Mouse (Mus musculus) layer of hippocampus, adult 18-20 months (tissue): Measurements from ENCODE around the gene G3bp2. TPM values are rescaled to one million over a fixed set of nuclear protein-coding genes. Genes with fewer than 3 reads are reported as not detected.
"Not testable (repeated sequence)": the region's sequence is repeated elsewhere in the genome, so short reads cannot be mapped to it uniquely, and the experiment has no call there.

Experiments used
- DNase-seq, 2 experiments: peaks; one replicate each; pipeline ENCODE4 v3.0.0; 2022; ENCODE audit warnings: low spot score in 2 of 2
- long read RNA-seq: library from polyadenylated mRNA; stranded (forward); transcript quantifications from one replicate; pipeline ENCODE4 v2.0.0, GENCODE M21; 2021
- total RNA-seq, 2 experiments: library from RNA; stranded (reverse); gene quantifications; 2 replicates each; pipeline ENCODE4 v1.2.3; 2021

Gene G3bp2
- total RNA-seq, result 100 to 1,000 TPM; 237 to 252 TPM
- long read RNA-seq, full-length matches to known transcripts, result 379 of 496 reads
- long read RNA-seq, partial matches to known transcripts, result 65 of 496 reads
- long read RNA-seq, other reads (novel, unspliced or antisense), result 52 of 496 reads

DNA sequence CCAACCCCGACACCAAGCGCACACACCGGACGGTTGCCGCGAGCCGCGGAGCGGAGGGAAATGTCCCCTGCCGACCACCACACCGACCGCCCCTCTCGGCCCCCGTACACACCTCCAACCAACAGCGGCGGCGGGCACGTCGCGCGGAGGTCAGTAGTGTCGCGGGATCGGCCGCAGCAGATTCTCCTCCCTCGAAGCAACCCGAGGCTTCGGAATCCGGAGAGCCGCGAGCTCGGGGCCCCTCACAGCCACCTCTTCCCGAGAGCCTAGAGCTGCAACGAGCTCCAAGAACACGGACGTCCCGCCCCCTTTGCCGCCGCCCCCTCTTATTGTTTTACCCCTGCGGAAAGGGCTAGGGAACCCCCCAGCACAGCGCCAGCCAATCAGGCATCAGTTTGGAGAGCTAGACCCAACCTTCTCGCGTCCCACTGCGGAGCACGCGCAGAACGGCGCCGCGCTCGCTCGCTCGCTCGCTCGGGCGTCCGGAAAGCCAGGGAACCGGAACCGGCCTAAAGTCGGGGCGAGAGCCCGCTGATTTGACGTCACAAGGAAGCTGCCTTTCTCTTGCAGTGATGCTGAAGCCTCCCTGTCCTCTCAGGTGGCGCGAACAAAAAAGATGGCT is at the start of gene G3bp2:
Gene G3bp2 (minus strand): TSS at position 303 of the 622 bp plus-strand sequence.
- DNase-seq, result peak; percentile 94 to 98

DNA sequence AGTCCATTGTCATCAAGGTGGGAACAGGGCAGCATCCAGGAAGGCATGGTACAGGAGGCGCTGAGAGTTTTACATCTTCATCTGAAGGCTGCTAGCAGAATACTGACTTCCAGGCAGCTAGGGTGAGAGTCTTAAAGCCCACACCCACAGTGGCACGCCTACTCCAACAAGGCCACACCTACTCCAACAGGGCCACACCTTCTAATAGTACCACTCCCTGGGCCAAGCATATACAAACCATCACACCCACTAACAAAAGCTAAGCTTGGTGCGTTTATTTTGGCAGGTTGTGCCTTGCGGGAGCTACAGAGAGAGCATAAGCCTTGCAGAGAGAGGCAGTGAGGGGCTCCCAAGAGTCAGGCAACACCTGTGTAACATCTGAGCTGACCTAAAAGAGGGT is 49.5 kb upstream of the G3bp2 start:
- DNase-seq, result not testable (repeated sequence)

DNA sequence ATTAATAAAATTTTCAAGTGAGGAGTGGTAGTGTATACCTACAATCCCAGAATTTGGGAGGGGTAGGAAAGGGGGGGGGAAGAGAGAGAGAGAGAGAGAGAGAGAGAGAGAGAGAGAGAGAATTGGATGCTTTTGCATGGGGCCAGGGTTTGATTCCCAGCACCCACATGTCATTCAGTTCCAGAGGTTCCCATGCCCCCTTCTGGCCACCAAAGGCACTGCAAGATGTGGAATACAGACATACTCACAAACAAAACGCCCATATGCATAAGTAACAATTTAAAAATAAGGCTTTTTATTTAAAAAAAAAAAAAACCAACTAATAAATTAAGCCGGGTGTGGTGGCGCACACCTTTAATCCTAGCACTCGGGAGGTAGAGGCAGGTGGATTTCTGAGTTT is 48.6 kb upstream of the G3bp2 start:
- no peak for DNase-seq

DNA sequence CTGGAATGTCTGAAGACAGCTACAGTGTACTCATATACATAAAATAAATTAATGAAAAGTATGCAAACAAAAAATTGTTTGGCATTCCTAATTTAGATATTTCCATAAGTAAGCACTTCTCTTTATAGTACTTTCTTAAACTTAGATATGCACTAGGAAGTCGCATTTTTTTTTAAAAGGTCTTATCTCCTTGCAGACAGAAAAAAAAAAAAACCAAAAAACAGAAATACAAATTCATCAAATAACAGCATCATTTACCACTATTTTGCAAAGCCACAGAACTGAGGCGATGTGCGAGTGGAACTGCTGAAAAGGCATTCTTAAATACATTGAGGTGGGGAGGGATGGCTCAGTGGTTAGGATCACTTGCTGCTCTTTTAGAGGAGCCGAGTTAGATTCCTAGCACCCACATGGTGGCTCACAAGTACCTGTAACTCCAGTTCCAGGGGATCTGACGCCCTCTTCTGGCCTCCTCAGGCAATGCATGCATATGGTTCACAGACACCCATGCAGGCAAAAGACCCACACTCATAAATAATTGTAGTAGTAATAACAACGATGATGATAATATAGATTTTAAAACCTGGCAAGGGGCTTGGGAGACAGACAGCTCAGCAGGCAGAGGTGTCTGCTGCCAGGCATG is 46.6 kb upstream of the G3bp2 start:
- DNase-seq, result no peak

DNA sequence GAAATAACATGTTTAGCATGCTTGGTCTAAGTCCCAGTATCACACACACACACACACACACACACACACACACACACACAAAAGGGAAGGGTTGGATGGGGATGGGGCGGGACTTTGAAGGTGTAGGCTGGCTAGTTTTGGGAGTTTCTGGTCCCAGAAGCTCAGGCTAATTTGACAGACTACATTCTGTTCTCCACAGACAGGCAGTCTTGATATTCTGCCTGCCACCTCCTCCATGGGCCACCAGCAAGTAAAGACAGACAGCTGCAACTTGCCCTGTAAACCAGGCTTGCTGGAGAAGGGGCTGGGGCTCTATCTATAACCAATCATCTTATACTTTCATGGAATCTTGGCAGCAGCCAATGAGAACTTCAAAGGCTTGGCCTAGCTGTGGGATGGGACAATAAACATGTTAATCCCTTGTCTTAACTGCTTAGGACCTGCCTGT is 45.8 kb upstream of the G3bp2 start:
- no peak for DNase-seq

DNA sequence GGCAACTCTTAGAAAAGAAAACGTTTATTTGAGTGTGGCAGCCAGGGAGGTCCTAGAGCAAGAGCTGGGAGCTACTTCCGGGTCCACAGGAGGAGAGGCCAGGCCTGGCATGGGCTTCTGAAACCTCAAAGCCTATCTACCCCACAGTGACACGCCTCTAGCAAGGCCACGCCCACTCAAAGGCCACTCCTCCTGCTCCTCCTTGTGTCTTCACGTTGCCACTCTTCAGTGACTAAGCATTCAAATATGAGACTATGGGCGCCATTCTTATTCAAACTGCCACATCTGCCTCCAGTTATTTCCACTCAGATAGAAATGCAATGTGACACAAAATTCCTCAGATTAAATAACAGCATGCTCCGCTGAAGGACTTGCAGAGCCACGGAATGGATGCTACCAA is 45.1 kb upstream of the G3bp2 start:
- no peak for DNase-seq

DNA sequence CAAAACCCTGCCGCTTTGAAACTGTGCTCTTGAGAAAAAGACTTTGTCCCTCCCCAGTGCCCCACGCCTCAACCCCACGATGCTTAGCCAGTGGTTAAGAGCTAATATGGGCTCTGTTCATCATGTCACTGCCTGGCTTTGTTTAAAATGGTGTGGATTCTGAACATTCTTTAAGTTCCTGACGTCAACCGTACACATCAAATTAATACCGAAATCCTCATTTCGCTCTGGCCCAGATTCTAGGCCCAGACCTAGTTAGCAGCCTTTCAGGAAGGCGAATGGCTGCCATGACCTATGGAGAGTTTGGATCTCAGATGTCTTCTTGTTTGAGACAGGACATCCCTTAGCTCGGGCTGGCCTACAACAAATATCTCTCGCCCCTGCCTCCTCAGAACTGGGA is 44.2 kb upstream of the G3bp2 start:
- no peak for DNase-seq

DNA sequence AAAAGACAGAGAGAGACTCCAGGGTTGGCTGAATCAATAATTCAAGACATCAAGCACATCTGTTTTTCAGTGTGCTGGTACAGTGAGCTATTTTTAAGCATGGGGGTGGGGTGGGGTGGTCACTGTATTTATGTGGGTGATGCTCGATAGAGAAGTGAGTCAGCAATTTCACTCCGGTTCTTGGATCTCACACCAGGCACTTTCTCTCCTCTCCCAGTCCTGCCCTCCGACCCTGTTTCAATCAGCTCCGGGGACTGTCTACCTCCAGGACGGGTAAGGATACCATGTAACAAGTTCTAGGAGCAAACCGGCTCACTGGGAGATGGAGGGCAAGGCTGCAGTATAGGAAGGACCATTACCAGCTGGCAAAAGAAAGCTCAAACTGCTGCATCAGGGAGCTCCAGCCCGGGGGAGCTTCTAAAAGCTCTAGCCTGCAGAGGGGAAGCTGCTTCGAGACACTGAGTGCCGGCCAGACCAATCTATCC is 43.7 kb upstream of the G3bp2 start:
- DNase-seq, result no peak

DNA sequence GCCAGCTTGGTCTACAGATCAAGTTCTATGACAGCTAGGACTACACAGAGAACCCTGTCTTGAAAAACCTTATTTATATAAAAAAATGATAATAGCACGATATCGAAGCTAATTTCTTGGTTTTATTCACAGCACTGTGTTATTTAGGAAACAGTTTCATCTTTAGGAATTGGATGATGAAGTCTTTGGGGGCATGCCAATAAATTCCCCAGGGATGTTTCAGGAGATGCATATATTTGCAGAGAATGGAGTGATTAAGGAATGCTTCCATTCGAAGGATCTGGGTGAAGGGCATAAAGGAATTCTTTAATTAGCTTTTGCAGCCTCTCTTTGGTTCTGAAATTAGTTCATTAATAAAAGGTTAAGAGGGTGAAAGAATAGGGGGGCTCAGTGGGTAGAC is 41.9 kb upstream of the G3bp2 start:
- no peak for DNase-seq

DNA sequence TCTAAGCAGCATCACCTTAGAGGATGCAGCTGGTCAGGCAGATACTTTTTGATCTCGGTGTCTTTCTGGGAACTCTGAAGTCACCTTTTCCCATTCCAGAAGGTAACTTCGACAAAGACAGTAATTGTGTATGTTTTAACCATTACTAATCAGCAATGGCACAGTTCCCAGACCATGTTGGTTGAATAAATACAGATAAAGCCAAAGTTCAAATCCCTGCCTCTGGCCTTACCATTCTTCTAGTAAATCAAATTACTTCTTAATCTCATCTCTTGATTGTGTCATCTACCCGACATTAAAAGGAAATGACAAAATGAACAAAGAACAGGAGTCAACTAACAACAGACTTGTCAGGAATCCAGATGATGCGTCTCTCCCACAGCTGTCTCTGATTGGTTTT is 38.1 kb upstream of the G3bp2 start:
- DNase-seq, result no peak

DNA sequence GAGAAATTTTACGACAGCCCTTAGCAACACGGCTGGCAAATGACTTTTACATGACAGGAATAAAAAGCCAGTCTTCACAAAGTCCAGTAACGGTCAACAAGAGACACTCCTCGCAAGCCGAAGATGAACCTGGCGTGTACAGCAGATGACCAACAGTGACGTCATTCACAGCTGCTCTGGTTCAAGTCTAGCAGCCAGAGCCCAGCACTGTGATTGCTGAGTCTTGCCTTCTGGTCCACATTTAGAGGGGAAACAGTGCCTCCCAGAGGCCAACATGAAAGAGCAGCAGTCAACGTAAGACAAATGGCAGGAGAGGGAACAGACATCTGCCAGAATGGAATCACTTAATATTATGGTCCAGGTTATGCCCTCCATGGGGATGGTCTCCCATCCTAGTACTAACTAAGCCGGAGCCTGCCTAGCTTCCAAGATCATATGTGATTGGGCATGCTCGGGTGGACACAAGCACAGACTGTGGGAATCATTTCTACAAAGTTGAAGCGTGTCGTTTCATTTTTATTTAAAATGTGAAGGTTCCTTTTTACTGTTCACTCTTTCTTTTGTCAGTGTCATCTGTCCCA is 34.4 kb upstream of the G3bp2 start:
- peak; percentile 56 to 61 for DNase-seq

DNA sequence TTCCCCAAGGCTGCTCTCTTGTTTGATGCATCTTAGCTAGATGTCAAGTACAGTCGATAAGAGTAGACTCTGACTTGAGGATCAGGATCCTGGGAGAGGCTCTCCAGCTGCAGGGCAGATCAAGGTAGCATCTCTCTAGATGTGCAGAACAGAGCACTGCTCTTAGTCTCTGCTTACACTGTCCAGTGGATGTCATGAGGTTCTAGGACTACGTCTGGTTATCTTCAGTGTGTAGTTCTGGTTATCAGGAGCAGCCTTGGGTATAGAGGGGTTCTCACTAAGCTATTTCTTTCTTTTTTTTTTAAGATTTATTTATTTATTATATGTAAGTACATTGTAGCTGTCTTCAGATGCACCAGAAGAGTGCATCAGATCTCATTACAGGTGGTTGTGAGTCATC is 31.4 kb upstream of the G3bp2 start:
- no peak for DNase-seq

DNA sequence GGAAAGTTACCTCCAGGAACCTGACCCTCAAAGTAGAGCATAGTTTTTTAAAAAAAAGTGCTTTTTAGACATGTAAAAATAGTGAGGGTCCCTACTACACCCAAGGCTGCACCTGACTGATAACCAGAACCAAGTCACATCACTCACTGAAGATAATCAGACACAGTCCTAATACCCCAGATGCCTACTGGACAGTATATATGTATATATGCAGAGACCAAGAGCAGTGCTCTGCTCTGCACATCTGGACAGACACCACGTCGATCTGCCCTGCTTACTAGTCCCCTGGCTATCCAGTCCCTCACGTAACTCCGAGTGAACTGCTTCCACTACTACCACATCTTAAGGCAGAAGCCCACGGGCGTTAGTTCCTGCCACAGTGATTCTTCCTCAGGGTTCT is 30.7 kb upstream of the G3bp2 start:
- no peak for DNase-seq

DNA sequence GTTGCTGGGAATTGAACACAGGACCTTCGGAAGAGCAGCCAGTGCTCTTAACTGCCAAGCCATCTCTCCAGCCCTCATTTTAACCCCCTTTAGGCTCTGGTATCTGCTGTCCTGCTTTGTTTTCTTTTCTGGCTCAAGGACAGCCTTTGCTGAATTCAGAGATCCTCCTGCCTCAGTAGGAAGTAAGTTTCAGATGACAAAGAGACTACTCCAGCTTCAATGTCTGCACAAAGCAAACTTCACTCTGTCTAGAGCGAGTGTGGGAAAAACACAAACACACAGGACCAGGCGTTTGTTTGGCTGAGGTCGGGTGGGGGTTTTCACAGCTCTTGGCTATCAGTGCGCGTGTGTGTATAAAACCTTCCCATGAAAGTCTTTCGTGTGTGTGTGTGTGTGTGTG is 30.0 kb upstream of the G3bp2 start:
- DNase-seq, result no peak

DNA sequence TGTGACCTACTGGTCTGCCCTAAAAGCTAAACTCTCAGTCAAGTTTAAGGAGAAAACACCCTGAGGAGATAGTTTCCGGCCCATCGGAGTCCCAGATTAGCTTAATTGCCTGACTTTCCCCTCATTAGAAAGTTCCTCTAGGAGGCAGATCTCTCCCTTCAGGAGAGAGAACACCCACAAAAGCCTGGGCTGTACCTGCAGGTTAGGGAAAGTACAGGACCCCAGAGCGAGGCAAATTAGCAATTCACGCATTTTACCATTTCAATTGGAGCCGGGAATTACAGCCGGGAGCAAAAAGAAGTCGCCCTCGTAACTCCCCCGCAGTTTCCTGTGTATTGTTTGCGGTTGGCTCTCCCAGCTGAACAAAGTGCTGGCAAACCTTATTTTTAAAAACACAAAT is 29.1 kb upstream of the G3bp2 start:
- no peak for DNase-seq

DNA sequence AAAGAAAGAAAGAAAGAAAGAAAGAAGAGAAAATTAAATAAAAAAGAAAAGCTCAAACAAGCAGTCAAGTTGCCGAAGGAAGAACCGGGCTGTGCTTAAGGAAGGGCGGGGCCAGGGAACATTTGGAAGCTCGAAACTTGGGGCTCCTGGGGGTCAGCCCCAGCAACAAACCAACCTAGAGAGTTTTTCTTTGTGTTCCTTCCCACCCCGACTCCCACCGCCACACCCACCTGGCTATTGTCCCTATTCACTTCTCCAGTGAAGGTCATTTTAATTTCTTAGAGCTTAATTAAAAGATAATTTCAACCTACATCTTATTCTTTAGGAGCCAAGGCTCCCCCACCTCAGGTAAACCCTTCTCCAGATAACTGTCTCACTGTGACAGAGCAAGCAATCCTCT is 28.7 kb upstream of the G3bp2 start:
- no peak for DNase-seq

DNA sequence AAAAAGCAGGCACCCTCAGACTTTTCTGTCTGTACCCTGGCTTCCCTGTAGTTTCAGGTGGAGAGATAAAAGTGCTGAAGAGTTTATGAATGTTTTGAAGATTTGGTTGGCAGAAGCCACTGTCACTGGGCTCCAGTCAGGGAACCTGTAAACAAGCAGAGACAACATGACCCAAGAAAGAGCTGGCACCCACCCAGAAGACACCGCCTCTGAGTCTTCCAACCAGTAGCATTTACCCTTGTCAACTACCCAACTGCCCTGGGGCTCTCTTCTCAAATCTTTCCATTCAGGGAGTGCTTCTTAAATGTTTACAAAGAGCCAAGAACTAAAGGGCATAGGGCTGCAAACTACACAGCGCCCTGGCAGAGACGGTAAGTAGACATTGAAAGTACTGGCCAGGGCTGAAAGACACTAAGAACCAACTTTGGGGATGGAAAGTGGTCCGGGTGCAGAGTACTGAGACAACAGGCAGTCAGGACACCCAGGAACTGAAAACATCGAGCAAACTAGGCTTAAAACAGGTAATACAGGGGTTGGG is 27.4 kb upstream of the G3bp2 start:
- no peak for DNase-seq

DNA sequence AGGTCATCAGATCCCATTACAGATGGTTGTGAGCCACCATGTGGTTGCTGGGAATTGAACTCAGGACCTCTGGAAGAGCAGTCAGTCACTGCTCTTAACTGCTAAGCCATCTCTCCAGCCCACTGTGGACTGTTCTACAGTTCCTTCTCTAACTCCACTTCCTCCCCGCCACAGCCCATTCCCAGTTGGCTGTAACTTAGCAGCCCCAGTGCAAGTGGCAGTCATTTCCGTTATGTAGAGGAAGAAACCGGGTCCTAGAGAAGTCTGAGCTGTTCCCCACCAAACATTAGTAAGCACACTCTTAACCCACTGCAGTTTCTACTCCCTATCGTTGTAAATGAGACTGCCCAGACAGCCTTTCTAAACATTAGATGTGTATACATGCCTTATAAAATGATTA is 23.8 kb upstream of the G3bp2 start:
- no peak for DNase-seq

DNA sequence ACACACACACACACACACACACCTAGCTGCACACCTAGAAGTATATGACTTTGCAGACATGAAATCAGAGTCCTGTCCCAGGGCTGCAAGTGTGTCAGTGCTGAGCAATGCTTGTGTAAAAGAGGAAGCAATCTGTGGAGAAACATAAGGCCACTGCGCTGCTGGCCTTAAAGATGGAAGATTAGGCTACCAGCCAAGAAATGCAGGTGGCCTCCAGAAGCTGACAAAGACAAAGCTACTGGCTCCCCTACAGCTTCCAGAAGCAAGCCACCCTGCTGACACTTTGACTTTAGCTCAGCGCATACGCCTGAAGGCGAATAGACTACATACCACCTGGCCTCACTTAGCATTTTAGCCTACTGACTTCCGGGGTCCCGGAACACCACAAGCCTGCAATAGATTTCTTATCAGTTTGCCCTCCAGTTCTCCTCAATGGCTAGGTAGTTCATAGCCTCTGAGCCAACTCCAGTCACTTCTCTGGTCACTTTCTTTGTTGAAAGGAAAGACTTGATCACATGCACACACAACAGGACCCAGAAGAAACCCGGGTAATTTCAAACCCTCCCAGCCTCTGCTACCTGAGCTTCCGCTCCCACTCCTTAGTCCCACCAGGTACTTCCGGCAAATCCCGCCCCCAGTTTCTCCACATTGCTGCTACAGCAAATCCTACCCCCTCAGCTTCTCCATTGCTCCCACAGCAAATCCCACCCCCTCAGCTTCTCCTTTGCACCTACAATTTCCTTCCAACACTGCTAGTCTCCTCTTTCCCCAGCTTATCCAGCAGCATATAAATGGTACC is 23.0 kb upstream of the G3bp2 start:
- DNase-seq, result peak in 1 of 2 experiments; percentile 28

DNA sequence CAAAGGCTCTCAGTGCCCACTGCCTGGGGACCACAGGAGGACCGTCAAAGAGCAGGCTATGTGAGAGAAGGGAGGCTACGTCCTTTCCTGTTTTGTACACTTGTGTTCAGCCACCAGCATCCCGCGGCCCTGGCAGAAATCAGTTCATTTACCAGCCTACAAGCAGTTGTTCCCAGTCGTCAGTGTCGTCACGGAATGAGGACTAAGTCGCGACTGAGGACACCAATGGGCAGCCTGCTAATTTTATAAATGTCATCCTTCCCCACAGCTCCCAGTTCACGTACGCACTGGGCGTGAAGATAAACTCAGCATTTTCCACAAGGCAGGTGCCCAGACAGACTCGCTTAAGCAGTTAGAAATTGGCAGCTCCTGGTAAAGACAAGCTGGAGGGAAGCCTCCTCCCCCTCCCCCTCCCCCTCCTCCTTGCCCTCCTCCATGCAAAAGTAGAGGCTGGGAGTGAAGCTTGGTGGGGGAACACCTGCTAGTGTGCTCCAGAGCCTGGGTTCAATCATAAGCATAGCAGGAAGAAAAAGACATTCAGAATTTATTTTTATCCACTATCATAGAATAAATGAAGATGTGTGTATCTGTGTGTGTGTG is 20.4 kb upstream of the G3bp2 start:
- no peak for DNase-seq

DNA sequence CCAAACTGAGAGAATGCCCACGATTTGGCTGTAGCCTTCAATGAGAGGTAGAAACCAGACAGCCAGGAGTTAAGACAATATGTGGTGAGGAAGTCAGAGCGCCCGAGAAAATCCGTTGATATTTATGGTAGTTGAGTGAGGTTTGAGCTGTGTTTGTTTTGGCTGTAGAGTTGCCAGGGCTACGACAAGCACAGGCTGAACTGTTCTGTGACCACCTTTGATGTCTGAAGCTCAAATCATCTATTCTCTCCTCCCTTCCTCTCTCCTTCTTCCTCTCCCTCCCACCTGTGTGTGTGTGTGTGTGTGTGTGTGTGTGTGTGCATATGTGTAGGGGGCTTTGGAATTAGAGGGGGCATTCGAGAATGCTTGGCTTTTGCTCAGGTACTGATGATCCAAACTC is 19.5 kb upstream of the G3bp2 start:
- no peak for DNase-seq
